Mouse (Mus musculus) liver, adult 2 months (tissue): ENCODE results near the gene Elp5.

ENCODE experiments used
- CTCF ChIP-seq: fragments of 200-500 bp; IDR thresholded peaks from 2 replicates; pipeline ENCODE4 v1.5.1; 2011; ENCODE audit warnings: low read depth, low read length, control low read depth
- POLR2A ChIP-seq: fragments of 200-500 bp; IDR thresholded peaks from 2 replicates; pipeline ENCODE4 v1.6.1; 2011; ENCODE audit warnings: low read length, control low read depth; ENCODE audit not compliant: insufficient read depth; ENCODE audit errors: extremely low read depth

- TF ChIP-seq POLR2A (no peak), CTCF (no peak)
Observed at GRCm38 (mm10) chr11:69937834-69938233, 44.5 kb downstream of the Elp5 start.
